Mouse (Mus musculus) limb, embryonic 11.5 days (tissue): ENCODE results near the gene Rpsa. TPM values are rescaled to one million over a fixed set of nuclear protein-coding genes. Genes with fewer than 3 reads are reported as not detected.

Experiments used
- ATAC-seq: fragments of 200-750 bp; cut with Nextera tagmentation; 2 replicates; pipeline ENCODE4 v1.8.0; 2017; ENCODE audit warnings: low read depth; ENCODE audit not compliant: insufficient number of reproducible peaks, low FRiP score, low TSS enrichment
- DNase-seq: peaks from one replicate; pipeline ENCODE4 v3.0.0-alpha.2; 2015; ENCODE audit warnings: low spot score
- H3K27ac ChIP-seq: fragments of 300-500 bp; sonication (generic); replicated peaks from 2 replicates; pipeline ENCODE4 v1.5.1; 2014; ENCODE audit warnings: low read depth, mild to moderate bottlenecking, low read length
- H3K27me3 ChIP-seq: fragments of 300-500 bp; sonication (generic); 2 replicates; pipeline ENCODE4 v1.6.1; 2014; ENCODE audit warnings: mild to moderate bottlenecking, low read length, mixed read lengths; ENCODE audit not compliant: control insufficient read depth, insufficient read depth
- H3K36me3 ChIP-seq: fragments of 300-500 bp; sonication (generic); 2 replicates; pipeline ENCODE4 v1.6.1; 2014; ENCODE audit warnings: mild to moderate bottlenecking, low read length, moderate library complexity, mixed read lengths; ENCODE audit not compliant: control insufficient read depth, insufficient read depth
- H3K4me1 ChIP-seq: fragments of 300-500 bp; sonication (generic); 2 replicates; pipeline ENCODE4 v1.6.1; 2014; ENCODE audit warnings: low read length, mixed read lengths; ENCODE audit not compliant: control insufficient read depth, insufficient read depth
- H3K4me2 ChIP-seq: fragments of 300-500 bp; sonication (generic); 2 replicates; pipeline ENCODE4 v1.6.1; 2014; ENCODE audit warnings: low read depth, mild to moderate bottlenecking, moderate library complexity; ENCODE audit not compliant: severe bottlenecking
- H3K4me3 ChIP-seq: fragments of 300-500 bp; sonication (generic); 2 replicates; pipeline ENCODE4 v1.5.1; 2014; ENCODE audit warnings: low read depth, low read length
- H3K9ac ChIP-seq: fragments of 300-500 bp; sonication (generic); 2 replicates; pipeline ENCODE4 v1.6.1; 2014; ENCODE audit warnings: mild to moderate bottlenecking, low read length
- H3K9me3 ChIP-seq: fragments of 300-500 bp; sonication (generic); 2 replicates; pipeline ENCODE4 v1.6.1; 2016; ENCODE audit warnings: low read length; ENCODE audit not compliant: control insufficient read depth
- WGBS: fragments of 180-500 bp; shearing (Covaris S2); extraction: QIAGEN DNeasy Blood & Tissue Kit; methylation state at CpG from one replicate; pipeline ENCODE4 v1.1.7; 2014; 5-methylcytosine and 5-hydroxymethylcytosine counted together
- polyA plus RNA-seq: library from polyadenylated mRNA; unstranded; fragments of >200 nt; fragmentation: Nextera tagmentation; extraction: Ambion mirVana; gene quantifications from 2 replicates; pipeline ENCODE4 v1.2.1, GENCODE M21; 2014

The Rpsa gene
- polyA plus RNA-seq, 1 experiment from 2014 or later: 1,665 TPM

- 88% methylated on average over 9 of the region's 9 CpGs for WGBS
- no peak for DNase-seq
These were observed 43.1 kb upstream of the Rpsa start for GRCm38 (mm10) chr9:120084406-120084805.

DNA sequence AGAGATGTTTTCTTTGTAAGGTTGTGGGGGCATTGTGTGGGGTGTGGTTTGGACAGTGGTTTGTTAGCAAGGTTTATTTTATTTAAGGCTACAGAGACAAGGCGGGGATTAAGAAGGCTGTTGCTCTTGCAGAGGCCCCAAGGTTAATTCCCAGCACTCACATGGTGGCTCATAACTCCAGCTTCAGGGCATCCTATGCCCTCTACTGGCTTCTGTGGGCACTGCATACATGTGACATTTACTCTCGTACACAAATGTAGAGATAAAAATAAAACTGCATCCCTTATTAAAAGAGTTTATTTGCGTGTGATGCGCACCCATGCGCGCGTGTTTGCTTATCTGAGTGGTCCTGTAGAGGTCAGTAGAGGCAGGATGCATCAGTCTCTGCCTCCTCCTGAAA is 38.4 kb upstream of the Rpsa start:
- DNase-seq: no peak
- H3K4me3 ChIP-seq: no peak overlapping the region
- H3K9ac ChIP-seq: no peak overlapping the region
- H3K27ac ChIP-seq: no peak overlapping the region
- H3K36me3 ChIP-seq: no peaks in the 10 kb centered on the region
- 83% methylated on average over 7 of the region's 7 CpGs for WGBS
- peaks cover 4% of the 10 kb centered on the region; the same call in 1 of the 2 replicates for H3K9me3 ChIP-seq
- no peak for ATAC-seq
- no peak overlapping the region for H3K4me2 ChIP-seq
- no peaks in the 10 kb centered on the region for H3K27me3 ChIP-seq
- H3K4me1 ChIP-seq: no peaks in the 10 kb centered on the region

More at GRCm38 (mm10) chr9:120084406-120084805, 43.1 kb upstream of the Rpsa start:
- no peak overlapping the region for H3K4me2 ChIP-seq
- no peak for ATAC-seq
- no peak overlapping the region for H3K9ac ChIP-seq
- no peaks in the 10 kb centered on the region for H3K36me3 ChIP-seq
- peaks cover 3% of the 10 kb centered on the region; the same call in 1 of the 2 replicates for H3K9me3 ChIP-seq
- H3K27ac ChIP-seq: no peak overlapping the region
- H3K27me3 ChIP-seq: no peaks in the 10 kb centered on the region
- no peak overlapping the region for H3K4me3 ChIP-seq
- H3K4me1 ChIP-seq: no peaks in the 10 kb centered on the region

DNA sequence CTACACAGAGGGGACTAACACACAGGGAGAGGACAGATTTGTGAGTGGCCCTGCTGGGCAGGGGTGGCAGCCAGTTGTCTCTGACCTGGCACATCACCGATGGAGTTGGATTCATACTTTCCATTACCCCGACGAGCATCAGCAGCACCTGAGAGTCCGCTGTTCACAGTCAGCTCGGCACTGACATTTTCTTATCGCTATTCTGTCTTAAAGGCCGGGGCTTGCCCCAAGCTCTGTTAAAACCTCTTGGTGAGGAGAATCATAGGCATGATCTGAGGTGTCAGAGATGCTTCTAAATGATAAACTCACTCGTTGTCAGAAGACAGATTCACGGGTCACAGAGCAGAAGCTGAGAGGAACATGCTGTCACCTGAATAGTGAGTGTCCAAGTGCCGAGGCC is 36.4 kb upstream of the Rpsa start:
- WGBS: 85% methylated on average over 10 of the region's 10 CpGs
- Histone ChIP-seq H3K27ac (no peak overlapping the region), H3K36me3 (no peaks in the 10 kb centered on the region), H3K4me3 (no peak overlapping the region), H3K4me2 (no peak overlapping the region), H3K4me1 (no peaks in the 10 kb centered on the region), H3K9me3 (peaks cover 4% of the 10 kb centered on the region; the same call in 1 of the 2 replicates), H3K27me3 (no peaks in the 10 kb centered on the region), H3K9ac (no peak overlapping the region)
- no peak for ATAC-seq
- DNase-seq: no peak

DNA sequence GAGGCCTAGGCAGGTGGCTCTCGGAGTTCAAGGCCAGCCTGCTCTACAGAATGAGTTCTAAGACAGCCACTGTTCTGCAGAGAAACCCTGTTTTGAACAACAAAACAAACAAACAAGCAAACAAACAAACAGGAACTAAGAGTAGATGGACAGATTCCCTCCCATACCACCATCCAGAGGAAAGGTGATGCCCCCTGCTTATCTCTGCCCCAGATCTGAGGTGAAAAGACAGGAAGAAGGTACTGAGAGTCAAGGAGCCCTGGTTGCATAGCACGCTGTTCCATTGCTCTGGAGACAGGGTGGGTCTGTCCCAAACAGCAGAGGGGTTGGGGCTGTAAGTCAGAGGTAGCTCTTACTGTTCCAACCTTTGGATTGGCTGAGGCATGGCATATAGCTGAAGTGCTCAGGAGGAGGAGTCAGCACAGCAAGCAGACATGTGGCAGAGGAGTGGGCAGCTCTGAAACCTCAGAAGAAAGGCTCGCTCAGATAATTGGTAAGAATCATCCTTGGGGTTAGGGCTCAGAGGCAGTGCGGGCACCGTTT is 35.7 kb upstream of the Rpsa start, which contains the start of gene Ccr8:
Gene Ccr8, plus strand, starts transcription at position 419 of the 543 bp plus-strand sequence.
- DNase-seq: no peak
- H3K9ac ChIP-seq: no peak within 1 kb of the TSS
- peaks cover 4% of the 10 kb centered on the region; the same call in 1 of the 2 replicates for H3K9me3 ChIP-seq
- 71% methylated on average over 5 of the region's 5 CpGs for WGBS
- H3K4me2 ChIP-seq: no peak within 1 kb of the TSS
- ATAC-seq: no peak
- no peak within 1 kb of the TSS for H3K4me3 ChIP-seq
- H3K4me1 ChIP-seq: no peaks in the 10 kb centered on the region
- no peaks in the 10 kb centered on the region for H3K27me3 ChIP-seq
- no peak within 1 kb of the TSS for H3K27ac ChIP-seq
- no peaks in the 10 kb centered on the region for H3K36me3 ChIP-seq

DNA sequence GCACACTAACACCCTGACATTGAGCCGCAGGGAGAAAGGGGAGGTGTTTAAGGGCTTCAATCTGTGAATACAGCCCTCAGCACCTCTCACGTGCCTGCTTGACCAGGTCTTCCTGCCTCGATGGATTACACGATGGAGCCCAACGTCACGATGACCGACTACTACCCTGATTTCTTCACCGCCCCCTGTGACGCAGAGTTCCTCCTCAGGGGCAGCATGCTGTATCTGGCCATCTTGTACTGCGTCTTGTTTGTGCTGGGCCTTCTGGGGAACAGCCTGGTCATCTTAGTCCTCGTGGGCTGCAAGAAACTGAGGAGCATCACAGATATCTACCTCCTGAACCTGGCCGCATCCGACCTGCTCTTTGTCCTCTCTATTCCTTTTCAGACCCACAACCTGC is 33.8 kb upstream of the Rpsa start:
- Histone ChIP-seq H3K36me3 (no peaks in the 10 kb centered on the region), H3K27me3 (no peaks in the 10 kb centered on the region), H3K4me3 (no peak overlapping the region), H3K9me3 (peaks cover 4% of the 10 kb centered on the region; the same call in 1 of the 2 replicates), H3K27ac (no peak overlapping the region), H3K4me1 (no peaks in the 10 kb centered on the region), H3K9ac (no peak overlapping the region), H3K4me2 (no peak overlapping the region)
- 87% methylated on average over 13 of the region's 13 CpGs for WGBS
- DNase-seq: no peak
- ATAC-seq: no peak

DNA sequence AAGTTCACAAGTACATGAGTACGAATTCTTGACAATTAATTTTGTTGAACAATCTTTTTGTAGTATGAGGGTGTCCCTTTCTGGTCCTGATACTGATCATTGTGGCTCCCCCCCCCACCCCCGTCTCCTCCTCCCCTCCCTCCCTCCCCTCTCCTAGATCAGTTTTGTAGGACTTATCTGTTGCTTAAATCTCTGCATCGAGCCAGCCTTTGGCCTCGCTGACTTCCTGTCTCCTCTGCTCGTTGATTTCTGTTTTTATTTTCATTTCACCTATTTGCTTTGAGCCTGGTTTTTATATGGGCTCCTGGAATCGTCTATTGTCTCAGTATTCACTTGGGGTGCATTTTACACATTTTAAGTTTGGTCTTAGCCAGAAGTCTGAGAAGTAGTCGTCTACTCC is 31.6 kb upstream of the Rpsa start:
- Histone ChIP-seq H3K27ac (no peak overlapping the region), H3K4me3 (no peak overlapping the region), H3K4me2 (no peak overlapping the region), H3K4me1 (no peaks in the 10 kb centered on the region), H3K9me3 (no peaks in the 10 kb centered on the region), H3K9ac (no peak overlapping the region), H3K36me3 (no peaks in the 10 kb centered on the region), H3K27me3 (no peaks in the 10 kb centered on the region)
- ATAC-seq (no peak), DNase-seq (no peak)
- 74% methylated on average over 7 of the region's 7 CpGs for WGBS

DNA sequence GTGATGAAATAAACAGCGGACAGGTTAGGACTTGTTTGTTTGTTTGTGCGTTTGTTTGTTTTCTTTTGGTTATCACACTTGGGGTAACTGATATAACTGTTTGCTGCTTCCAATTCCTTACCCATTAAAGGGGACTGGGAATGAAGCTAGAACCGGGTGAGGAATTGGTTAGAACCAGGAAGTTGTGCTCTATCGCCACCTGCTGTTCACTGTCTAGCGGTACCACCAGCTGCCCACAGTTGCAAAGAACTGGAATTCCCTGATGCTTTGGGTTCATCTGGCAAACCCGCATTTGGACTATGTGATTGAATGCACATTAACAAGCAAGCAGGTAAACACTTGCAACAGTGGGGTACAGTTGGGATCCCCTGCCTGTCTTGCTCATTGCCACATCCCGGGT is 28.8 kb upstream of the Rpsa start:
- no peak overlapping the region for H3K4me3 ChIP-seq
- H3K27me3 ChIP-seq: no peaks in the 10 kb centered on the region
- H3K9ac ChIP-seq: no peak overlapping the region
- no peaks in the 10 kb centered on the region for H3K9me3 ChIP-seq
- H3K36me3 ChIP-seq: no peaks in the 10 kb centered on the region
- WGBS: 23% methylated on average over 7 of the region's 7 CpGs
- peak; percentile 79 for DNase-seq
- ATAC-seq: no peak
- no peaks in the 10 kb centered on the region for H3K4me1 ChIP-seq
- no peak overlapping the region for H3K27ac ChIP-seq
- H3K4me2 ChIP-seq: no peak overlapping the region

DNA sequence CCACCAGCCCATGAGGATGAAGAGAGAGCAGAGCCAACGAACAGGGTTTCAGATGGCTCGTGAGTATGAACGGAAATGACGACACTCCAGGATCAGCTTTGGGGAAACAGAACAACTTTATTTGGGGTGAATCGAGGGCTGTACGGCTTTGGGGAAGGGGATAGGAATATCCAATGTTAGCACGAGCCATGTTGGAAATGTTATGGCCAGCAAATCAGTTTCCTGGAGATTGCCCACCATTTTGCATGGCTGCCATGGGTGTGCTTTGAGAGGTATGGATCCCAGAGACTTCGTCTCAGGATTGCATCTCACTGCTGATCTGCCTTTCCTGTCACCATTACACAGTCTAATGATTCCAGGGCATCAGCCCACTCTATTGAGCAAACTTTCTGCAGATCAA is 28.2 kb upstream of the Rpsa start:
- Histone ChIP-seq H3K27ac (no peak overlapping the region), H3K27me3 (no peaks in the 10 kb centered on the region), H3K4me2 (no peak overlapping the region), H3K4me3 (no peak overlapping the region), H3K4me1 (no peaks in the 10 kb centered on the region), H3K36me3 (no peaks in the 10 kb centered on the region), H3K9me3 (no peaks in the 10 kb centered on the region), H3K9ac (no peak overlapping the region)
- ATAC-seq: no peak
- DNase-seq: no peak
- WGBS: 91% methylated on average over 8 of the region's 8 CpGs

GRCm38 (mm10) chr9:120101165-120101564 is 26.3 kb upstream of the Rpsa start:
- H3K9ac ChIP-seq: no peak overlapping the region
- H3K4me2 ChIP-seq: no peak overlapping the region
- H3K27ac ChIP-seq: no peak overlapping the region
- ATAC-seq (no peak), DNase-seq (no peak)
- H3K27me3 ChIP-seq: no peaks in the 10 kb centered on the region
- no peaks in the 10 kb centered on the region for H3K4me1 ChIP-seq
- H3K4me3 ChIP-seq: no peak overlapping the region
- H3K9me3 ChIP-seq: no peaks in the 10 kb centered on the region
- H3K36me3 ChIP-seq: no peaks in the 10 kb centered on the region
- WGBS: 90% methylated on average over 2 of the region's 2 CpGs
